ENCODE assay signal across 12 mouse cellular contexts in the genomic region with DNA sequence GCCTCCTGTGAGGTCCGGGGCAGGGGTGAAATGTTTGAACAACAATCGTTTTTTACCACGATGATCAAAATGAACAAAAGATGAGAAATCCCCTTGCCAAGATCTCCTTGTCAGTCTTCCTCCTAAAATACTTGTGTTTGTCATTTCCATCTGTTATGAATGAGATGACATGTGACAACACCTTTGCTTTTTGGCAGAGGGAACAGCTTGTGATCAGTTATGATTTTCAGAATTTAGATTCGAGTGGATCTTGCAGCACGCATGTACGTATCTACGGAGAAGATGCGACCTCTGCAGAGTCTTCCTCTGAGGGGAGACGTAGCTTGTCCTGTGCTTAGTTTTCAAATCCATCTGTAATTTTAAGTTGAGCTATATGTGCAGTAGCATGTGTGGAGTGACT.
"Had no signal": no experiment of that assay in that cellular context is flagged by ENCODE, and none has a peak within 500 bp of the region (broad histone marks: within the 10 kb centered on the region; RNA-seq: fewer than 3 reads in every experiment).

No protein-coding gene starts in this region.

- H3K27ac ChIP-seq: kidney, embryonic 15.5 days; limb, embryonic 13.5 days; midbrain, embryonic 12.5 days; stomach, embryonic 15.5 days had no signal

- H3K4me3 ChIP-seq: kidney, embryonic 15.5 days; limb, embryonic 13.5 days; midbrain, embryonic 12.5 days; stomach, embryonic 15.5 days had no signal

- H3K4me1 ChIP-seq: kidney, embryonic 15.5 days; limb, embryonic 13.5 days; stomach, embryonic 15.5 days had no signal

- H3K4me2 ChIP-seq: kidney, embryonic 15.5 days; limb, embryonic 13.5 days; liver, embryonic 11.5 days; midbrain, embryonic 12.5 days; stomach, embryonic 15.5 days had no signal

- H3K27me3 ChIP-seq: kidney, embryonic 15.5 days; limb, embryonic 13.5 days; midbrain, embryonic 12.5 days; stomach, embryonic 15.5 days had no signal

- H3K9me3 ChIP-seq: kidney, embryonic 15.5 days; limb, embryonic 13.5 days; midbrain, embryonic 12.5 days; stomach, embryonic 15.5 days had no signal

- H3K9ac ChIP-seq: kidney, embryonic 15.5 days; limb, embryonic 13.5 days; midbrain, embryonic 12.5 days; stomach, embryonic 15.5 days had no signal

- DNase-seq: kidney, adult 2 months; kidney, postnatal 14 days; layer of hippocampus, adult 9-11 months; left cerebral cortex, postnatal 4 days; lung, adult 18-20 months; right cerebral cortex, postnatal 14 days had no signal

- ATAC-seq: intestine, embryonic 16.5 days had no signal

- H3K36me3 ChIP-seq: midbrain, embryonic 12.5 days had no signal
